Mouse (Mus musculus) E14TG2a.4 (cell line): ENCODE measurements around the gene Zfp277.

Experiments
- H3K27me3 ChIP-seq: 2 replicates; pipeline ENCODE4 v1.6.1; 2014; ENCODE audit warnings: low read length, control low read depth; ENCODE audit not compliant: insufficient read depth
- H3K36me3 ChIP-seq: 2 replicates; pipeline ENCODE4 v1.6.1; 2014; ENCODE audit warnings: low read length, control low read depth; ENCODE audit not compliant: insufficient read depth
- H3K4me1 ChIP-seq: replicated peaks from 2 replicates; pipeline ENCODE4 v1.6.1; 2014; ENCODE audit warnings: low read depth, low read length, control low read depth
- H3K4me3 ChIP-seq: replicated peaks from 2 replicates; pipeline ENCODE4 v1.5.1; 2014; ENCODE audit warnings: mild to moderate bottlenecking, low read length
- H3K9me3 ChIP-seq: 2 replicates; pipeline ENCODE4 v1.6.1; 2014; ENCODE audit warnings: low read length, control low read depth
- CTCF ChIP-seq: conservative IDR thresholded peaks from 2 replicates; pipeline ENCODE4 v1.5.1; 2014; ENCODE audit warnings: low read length
- NANOG ChIP-seq: IDR thresholded peaks from 2 replicates; pipeline ENCODE4 v1.6.1; 2014; ENCODE audit warnings: borderline replicate concordance, low read length, mixed read lengths
- POU5F1 ChIP-seq: IDR thresholded peaks from 2 replicates; pipeline ENCODE4 v1.6.1; 2014; ENCODE audit warnings: low read length, borderline replicate concordance

Zfp277 gene

GRCm38 (mm10) chr12:40268313-40268712 is 177.4 kb downstream of the Zfp277 start:
- TF ChIP-seq POU5F1 (no peak), NANOG (no peak), CTCF (no peak)
- Histone ChIP-seq H3K4me3 (no peak overlapping the region), H3K36me3 (no peaks in the 10 kb centered on the region), H3K9me3 (no peaks in the 10 kb centered on the region), H3K4me1 (no peaks in the 10 kb centered on the region), H3K27me3 (no peaks in the 10 kb centered on the region)
